Mouse (Mus musculus) kidney, embryonic 16.5 days (tissue): ENCODE data around the gene Dock1. TPM values are rescaled to one million over a fixed set of nuclear protein-coding genes. Genes with fewer than 3 reads are reported as not detected.

Experiments
- ATAC-seq: fragments of 200-750 bp; cut with Nextera tagmentation; 2 replicates; pipeline ENCODE4 v1.8.0; 2017; ENCODE audit warnings: moderate TSS enrichment; ENCODE audit not compliant: low FRiP score, low TSS enrichment
- H3K27ac ChIP-seq: fragments of 300-500 bp; sonication (generic); 2 replicates; pipeline ENCODE4 v1.5.1; 2014; ENCODE audit warnings: low read length
- H3K27me3 ChIP-seq: fragments of 300-500 bp; sonication (generic); 2 replicates; pipeline ENCODE4 v1.6.1; 2014; ENCODE audit warnings: low read length, control low read depth, mixed read lengths; ENCODE audit not compliant: insufficient read depth
- H3K36me3 ChIP-seq: fragments of 300-500 bp; sonication (generic); 2 replicates; pipeline ENCODE4 v1.6.1; 2014; ENCODE audit warnings: low read length, control low read depth, mixed read lengths; ENCODE audit not compliant: insufficient read depth
- H3K4me1 ChIP-seq: fragments of 300-500 bp; sonication (generic); 2 replicates; pipeline ENCODE4 v1.6.1; 2014; ENCODE audit warnings: low read length, control low read depth, mixed read lengths; ENCODE audit not compliant: insufficient read depth
- H3K4me2 ChIP-seq: fragments of 300-500 bp; sonication (generic); replicated peaks from 2 replicates; pipeline ENCODE4 v1.6.1; 2014; ENCODE audit warnings: low read depth, low read length
- H3K4me3 ChIP-seq: fragments of 300-500 bp; sonication (generic); 2 replicates; pipeline ENCODE4 v1.5.1; 2014; ENCODE audit warnings: mild to moderate bottlenecking, low read length
- H3K9ac ChIP-seq: fragments of 300-500 bp; sonication (generic); replicated peaks from 2 replicates; pipeline ENCODE4 v1.6.1; 2014; ENCODE audit warnings: low read length
- H3K9me3 ChIP-seq: fragments of 300-500 bp; sonication (generic); 2 replicates; pipeline ENCODE4 v1.6.1; 2016; ENCODE audit warnings: low read length, control low read depth
- WGBS: fragments of 180-500 bp; shearing (Covaris S2); extraction: QIAGEN DNeasy Blood & Tissue Kit; methylation state at CpG from one replicate; pipeline ENCODE4 v1.1.7; 2014; 5-methylcytosine and 5-hydroxymethylcytosine counted together
- polyA plus RNA-seq: library from polyadenylated mRNA; unstranded; fragments of >200 nt; fragmentation: Nextera tagmentation; extraction: Ambion mirVana; gene quantifications from 2 replicates; pipeline ENCODE4 v1.2.1, GENCODE M21; 2015

Dock1 gene
- polyA plus RNA-seq, 1 experiment from 2014 or later: 41.4 TPM

- Histone ChIP-seq H3K27me3 (no peaks in the 10 kb centered on the region), H3K9me3 (peaks cover 4% of the 10 kb centered on the region; the same call in 1 of the 2 replicates), H3K4me2 (no peak overlapping the region), H3K4me1 (peaks cover 30% of the 10 kb centered on the region), H3K27ac (no peak overlapping the region), H3K36me3 (no peaks in the 10 kb centered on the region; the same call in 1 of the 2 replicates), H3K9ac (no peak overlapping the region), H3K4me3 (no peak overlapping the region)
- no peak for ATAC-seq
- over 99% methylated on average over 3 of the region's 3 CpGs for WGBS
Observed at GRCm38 (mm10) chr7:134690806-134691205, 20.4 kb downstream of the Dock1 start.

- H3K9me3 ChIP-seq: no peaks in the 10 kb centered on the region
- no peak for ATAC-seq
- no peak overlapping the region for H3K9ac ChIP-seq
- no peaks in the 10 kb centered on the region for H3K27me3 ChIP-seq
- peak overlapping the region; percentile 19; the same call in 1 of the 2 replicates for H3K27ac ChIP-seq
- no peak overlapping the region for H3K4me2 ChIP-seq
- H3K36me3 ChIP-seq: no peaks in the 10 kb centered on the region
- H3K4me1 ChIP-seq: peaks cover 40% of the 10 kb centered on the region
- 91% methylated on average over 1 of the region's 1 CpGs for WGBS
- no peak overlapping the region for H3K4me3 ChIP-seq
Observed at GRCm38 (mm10) chr7:134693325-134693724, 22.9 kb downstream of the Dock1 start.

- no peaks in the 10 kb centered on the region for H3K27me3 ChIP-seq
- H3K9me3 ChIP-seq: no peaks in the 10 kb centered on the region
- 25% methylated on average over 4 of the region's 4 CpGs for WGBS
- H3K27ac ChIP-seq: no peak overlapping the region
- no peak overlapping the region for H3K9ac ChIP-seq
- no peaks in the 10 kb centered on the region for H3K36me3 ChIP-seq
- no peak overlapping the region for H3K4me3 ChIP-seq
- H3K4me1 ChIP-seq: peaks cover 47% of the 10 kb centered on the region
- H3K4me2 ChIP-seq: no peak overlapping the region
- ATAC-seq: no peak
Observed at GRCm38 (mm10) chr7:134695431-134695830, 25.0 kb downstream of the Dock1 start.

GRCm38 (mm10) chr7:134696126-134696979 is 25.9 kb downstream of the Dock1 start:
- no peaks in the 10 kb centered on the region for H3K36me3 ChIP-seq
- ATAC-seq: no peak
- H3K27me3 ChIP-seq: no peaks in the 10 kb centered on the region
- peaks cover 53% of the 10 kb centered on the region for H3K4me1 ChIP-seq
- no peak overlapping the region for H3K4me3 ChIP-seq
- no peaks in the 10 kb centered on the region for H3K9me3 ChIP-seq
- no peak overlapping the region for H3K4me2 ChIP-seq
- no peak overlapping the region for H3K9ac ChIP-seq
- 79% methylated on average over 10 of the region's 10 CpGs for WGBS
- H3K27ac ChIP-seq: no peak overlapping the region

- WGBS: 42% methylated on average over 4 of the region's 4 CpGs
- H3K4me1 ChIP-seq: peaks cover 60% of the 10 kb centered on the region
- no peak overlapping the region for H3K9ac ChIP-seq
- no peaks in the 10 kb centered on the region for H3K9me3 ChIP-seq
- no peak overlapping the region; the same call in 1 of the 2 replicates for H3K27ac ChIP-seq
- H3K27me3 ChIP-seq: no peaks in the 10 kb centered on the region
- no peak for ATAC-seq
- no peaks in the 10 kb centered on the region for H3K36me3 ChIP-seq
- H3K4me3 ChIP-seq: no peak overlapping the region
- no peak overlapping the region for H3K4me2 ChIP-seq
Observed at GRCm38 (mm10) chr7:134697479-134697878, 27.0 kb downstream of the Dock1 start.

GRCm38 (mm10) chr7:134698246-134698645 is 27.8 kb downstream of the Dock1 start:
- no peaks in the 10 kb centered on the region for H3K27me3 ChIP-seq
- 80% methylated on average over 5 of the region's 5 CpGs for WGBS
- H3K4me3 ChIP-seq: no peak overlapping the region
- no peak overlapping the region for H3K4me2 ChIP-seq
- H3K27ac ChIP-seq: no peak overlapping the region
- H3K36me3 ChIP-seq: no peaks in the 10 kb centered on the region
- ATAC-seq: no peak
- no peak overlapping the region for H3K9ac ChIP-seq
- no peaks in the 10 kb centered on the region for H3K9me3 ChIP-seq
- H3K4me1 ChIP-seq: peaks cover 57% of the 10 kb centered on the region

GRCm38 (mm10) chr7:134700001-134700400 is 29.5 kb downstream of the Dock1 start:
- H3K4me1 ChIP-seq: peaks cover 63% of the 10 kb centered on the region
- H3K9me3 ChIP-seq: no peaks in the 10 kb centered on the region
- no peak overlapping the region for H3K27ac ChIP-seq
- WGBS: 80% methylated on average over 5 of the region's 5 CpGs
- H3K4me2 ChIP-seq: no peak overlapping the region
- no peak for ATAC-seq
- no peaks in the 10 kb centered on the region for H3K27me3 ChIP-seq
- no peaks in the 10 kb centered on the region for H3K36me3 ChIP-seq
- no peak overlapping the region for H3K4me3 ChIP-seq
- H3K9ac ChIP-seq: no peak overlapping the region

- H3K4me3 ChIP-seq: no peak overlapping the region
- peaks cover 60% of the 10 kb centered on the region for H3K4me1 ChIP-seq
- no peak for ATAC-seq
- H3K9me3 ChIP-seq: no peaks in the 10 kb centered on the region
- no peak overlapping the region for H3K27ac ChIP-seq
- 82% methylated on average over 5 of the region's 5 CpGs for WGBS
- no peak overlapping the region for H3K4me2 ChIP-seq
- no peaks in the 10 kb centered on the region for H3K27me3 ChIP-seq
- no peak overlapping the region for H3K9ac ChIP-seq
- no peaks in the 10 kb centered on the region for H3K36me3 ChIP-seq
Observed at GRCm38 (mm10) chr7:134702481-134702880, 32.0 kb downstream of the Dock1 start.

GRCm38 (mm10) chr7:134703704-134704103 is 33.2 kb downstream of the Dock1 start:
- no peaks in the 10 kb centered on the region for H3K9me3 ChIP-seq
- no peaks in the 10 kb centered on the region for H3K36me3 ChIP-seq
- no peak overlapping the region for H3K27ac ChIP-seq
- H3K4me3 ChIP-seq: no peak overlapping the region
- ATAC-seq: no peak
- H3K4me1 ChIP-seq: peaks cover 56% of the 10 kb centered on the region
- WGBS: 72% methylated on average over 2 of the region's 2 CpGs
- no peak overlapping the region for H3K9ac ChIP-seq
- no peaks in the 10 kb centered on the region for H3K27me3 ChIP-seq
- no peak overlapping the region for H3K4me2 ChIP-seq

- H3K4me3 ChIP-seq: no peak overlapping the region
- H3K27ac ChIP-seq: no peak overlapping the region
- no peaks in the 10 kb centered on the region for H3K27me3 ChIP-seq
- H3K9me3 ChIP-seq: 0 out of 2 replicates have a peak, but pooled peaks cover 2% of the 10 kb centered on the region
- H3K36me3 ChIP-seq: no peaks in the 10 kb centered on the region
- H3K4me1 ChIP-seq: peaks cover 29% of the 10 kb centered on the region
- 35% methylated on average over 5 of the region's 5 CpGs for WGBS
- no peak overlapping the region for H3K4me2 ChIP-seq
- 0 out of 2 replicates have a peak, but pooled peaks have one; percentile 27 for ATAC-seq
- no peak overlapping the region for H3K9ac ChIP-seq
Observed at GRCm38 (mm10) chr7:134709226-134709853, 38.9 kb downstream of the Dock1 start.
